Mouse (Mus musculus) heart, embryonic 12.5 days (tissue): ENCODE results near the gene H2al1k. TPM values are rescaled to one million over a fixed set of nuclear protein-coding genes. Genes with fewer than 3 reads are reported as not detected.
"Not testable (repeated sequence)": the region's sequence is repeated elsewhere in the genome, so short reads cannot be mapped to it uniquely, and the experiment has no call there.

Experiments
- ATAC-seq: fragments of 200-750 bp; cut with Nextera tagmentation; 2 replicates; pipeline ENCODE4 v1.8.0; 2017; ENCODE audit warnings: moderate TSS enrichment, moderate library complexity; ENCODE audit not compliant: insufficient number of reproducible peaks, low FRiP score
- H3K27ac ChIP-seq: fragments of 300-500 bp; sonication (generic); 2 replicates; pipeline ENCODE4 v1.5.1; 2016; ENCODE audit warnings: mild to moderate bottlenecking, moderate library complexity; ENCODE audit not compliant: poor library complexity, severe bottlenecking
- H3K27me3 ChIP-seq: fragments of 300-500 bp; sonication (generic); replicated peaks from 2 replicates; pipeline ENCODE4 v1.6.1; 2016; ENCODE audit warnings: mild to moderate bottlenecking, moderate library complexity
- H3K36me3 ChIP-seq: fragments of 300-500 bp; sonication (generic); 2 replicates; pipeline ENCODE4 v1.6.1; 2016; ENCODE audit warnings: mild to moderate bottlenecking, moderate library complexity
- H3K4me1 ChIP-seq: fragments of 300-500 bp; sonication (generic); replicated peaks from 2 replicates; pipeline ENCODE4 v1.6.1; 2016; ENCODE audit warnings: mild to moderate bottlenecking
- H3K4me2 ChIP-seq: fragments of 300-500 bp; sonication (generic); 2 replicates; pipeline ENCODE4 v1.6.1; 2016; ENCODE audit warnings: mild to moderate bottlenecking, moderate library complexity
- H3K4me3 ChIP-seq: fragments of 300-500 bp; sonication (generic); 2 replicates; pipeline ENCODE4 v1.5.1; 2016; ENCODE audit warnings: mild to moderate bottlenecking
- H3K9ac ChIP-seq: fragments of 300-500 bp; sonication (generic); 2 replicates; pipeline ENCODE4 v1.6.1; 2016; ENCODE audit warnings: mild to moderate bottlenecking, moderate library complexity
- H3K9me3 ChIP-seq: fragments of 300-500 bp; sonication (generic); replicated peaks from 2 replicates; pipeline ENCODE4 v1.6.1; 2016; ENCODE audit warnings: mild to moderate bottlenecking, moderate library complexity
- WGBS: fragments of 180-500 bp; shearing (Covaris S2); methylation state at CpG from one replicate; pipeline ENCODE4 v1.1.7; 2016; 5-methylcytosine and 5-hydroxymethylcytosine counted together
- polyA plus RNA-seq: library from polyadenylated mRNA; unstranded; fragments of >200 nt; fragmentation: Nextera tagmentation; extraction: Ambion mirVana; gene quantifications from 2 replicates; pipeline ENCODE4 v1.2.1, GENCODE M21; 2016

Gene H2al1k
- polyA plus RNA-seq: not detected in 2 replicates

GRCm38 (mm10) chrX:9350327-9350726 is at the start of gene H2al1k:
H2al1k (plus strand) TSS chrX:9350627.
- not testable (repeated sequence) for H3K4me1 ChIP-seq, ATAC-seq, H3K9ac ChIP-seq, H3K4me3 ChIP-seq, H3K27me3 ChIP-seq, H3K9me3 ChIP-seq, H3K36me3 ChIP-seq, H3K27ac ChIP-seq, H3K4me2 ChIP-seq
- WGBS: no CpG with 5 or more reads among the region's 2 CpGs

GRCm38 (mm10) chrX:9302791-9303190 is 47.6 kb upstream of the H2al1k start:
- ATAC-seq: no peak
- WGBS: 77% methylated on average over 5 of the region's 5 CpGs

GRCm38 (mm10) chrX:9303455-9303854 is 47.0 kb upstream of the H2al1k start:
- H3K4me2 ChIP-seq: no peak overlapping the region
- no peak overlapping the region for H3K4me3 ChIP-seq
- WGBS: 55% methylated on average over 1 of the region's 1 CpGs
- no peaks in the 10 kb centered on the region for H3K27me3 ChIP-seq
- no peaks in the 10 kb centered on the region for H3K4me1 ChIP-seq
- H3K9me3 ChIP-seq: no peaks in the 10 kb centered on the region
- no peak for ATAC-seq
- H3K36me3 ChIP-seq: no peaks in the 10 kb centered on the region
- no peak overlapping the region for H3K9ac ChIP-seq
- no peak overlapping the region for H3K27ac ChIP-seq

More at GRCm38 (mm10) chrX:9302791-9303190, 47.6 kb upstream of the H2al1k start:
- Histone ChIP-seq H3K36me3 (no peaks in the 10 kb centered on the region), H3K27ac (no peak overlapping the region), H3K4me1 (no peaks in the 10 kb centered on the region), H3K9ac (no peak overlapping the region), H3K9me3 (no peaks in the 10 kb centered on the region), H3K4me2 (no peak overlapping the region), H3K27me3 (no peaks in the 10 kb centered on the region), H3K4me3 (no peak overlapping the region)

- not testable (repeated sequence) for H3K9me3 ChIP-seq, ATAC-seq, H3K9ac ChIP-seq, H3K27me3 ChIP-seq, H3K4me2 ChIP-seq, H3K4me1 ChIP-seq, H3K4me3 ChIP-seq, H3K36me3 ChIP-seq, H3K27ac ChIP-seq
These were observed 34.0 kb upstream of the H2al1k start for GRCm38 (mm10) chrX:9316457-9316856.

GRCm38 (mm10) chrX:9327954-9328353 is 22.5 kb upstream of the H2al1k start:
- H3K27me3 ChIP-seq, H3K4me2 ChIP-seq, H3K9me3 ChIP-seq, H3K4me1 ChIP-seq, ATAC-seq, H3K9ac ChIP-seq, H3K4me3 ChIP-seq, H3K36me3 ChIP-seq, H3K27ac ChIP-seq: not testable (repeated sequence)
- 80% methylated on average over 26 of the region's 26 CpGs for WGBS

- not testable (repeated sequence) for H3K9ac ChIP-seq, H3K4me1 ChIP-seq, H3K36me3 ChIP-seq, ATAC-seq, H3K4me2 ChIP-seq, H3K27me3 ChIP-seq, H3K27ac ChIP-seq, H3K9me3 ChIP-seq, H3K4me3 ChIP-seq
- 84% methylated on average over 12 of the region's 12 CpGs for WGBS
These were observed 18.0 kb upstream of the H2al1k start for GRCm38 (mm10) chrX:9332366-9332962.

GRCm38 (mm10) chrX:9333035-9333434 is 17.4 kb upstream of the H2al1k start:
- ATAC-seq, H3K4me3 ChIP-seq, H3K27ac ChIP-seq, H3K9ac ChIP-seq, H3K4me2 ChIP-seq, H3K9me3 ChIP-seq, H3K4me1 ChIP-seq, H3K27me3 ChIP-seq, H3K36me3 ChIP-seq: not testable (repeated sequence)
- 54% methylated on average over 2 of the region's 2 CpGs for WGBS

- H3K4me2 ChIP-seq, H3K27ac ChIP-seq, H3K4me1 ChIP-seq, ATAC-seq, H3K9ac ChIP-seq, H3K27me3 ChIP-seq, H3K4me3 ChIP-seq, H3K9me3 ChIP-seq, H3K36me3 ChIP-seq: not testable (repeated sequence)
- WGBS: 58% methylated on average over 1 of the region's 1 CpGs
These were observed 15.4 kb upstream of the H2al1k start for GRCm38 (mm10) chrX:9334996-9335395.

GRCm38 (mm10) chrX:9374012-9374411 is 23.6 kb downstream of the H2al1k start:
- WGBS: 56% methylated on average over 1 of the region's 2 CpGs
- not testable (repeated sequence) for H3K9me3 ChIP-seq, H3K27ac ChIP-seq, H3K9ac ChIP-seq, H3K4me1 ChIP-seq, H3K27me3 ChIP-seq, H3K4me2 ChIP-seq, ATAC-seq, H3K36me3 ChIP-seq, H3K4me3 ChIP-seq

GRCm38 (mm10) chrX:9375927-9376326 is 25.5 kb downstream of the H2al1k start:
- H3K27ac ChIP-seq, H3K4me2 ChIP-seq: not testable (repeated sequence)

More at GRCm38 (mm10) chrX:9375927-9376326, 25.5 kb downstream of the H2al1k start:
- not testable (repeated sequence) for H3K36me3 ChIP-seq, ATAC-seq, H3K4me3 ChIP-seq, H3K4me1 ChIP-seq, H3K9ac ChIP-seq, H3K27me3 ChIP-seq, H3K9me3 ChIP-seq
